Mouse (Mus musculus): ENCODE results near the gene Slc50a1. TPM values are rescaled to one million over a fixed set of nuclear protein-coding genes. Genes with fewer than 3 reads are reported as not detected.
A peak's percentile ranks its signal among the peaks of the same experiment; 100 is the strongest.

Gene Slc50a1
- polyA plus RNA-seq, 1 experiment from 2014 or later, result 60.2 TPM

DNA sequence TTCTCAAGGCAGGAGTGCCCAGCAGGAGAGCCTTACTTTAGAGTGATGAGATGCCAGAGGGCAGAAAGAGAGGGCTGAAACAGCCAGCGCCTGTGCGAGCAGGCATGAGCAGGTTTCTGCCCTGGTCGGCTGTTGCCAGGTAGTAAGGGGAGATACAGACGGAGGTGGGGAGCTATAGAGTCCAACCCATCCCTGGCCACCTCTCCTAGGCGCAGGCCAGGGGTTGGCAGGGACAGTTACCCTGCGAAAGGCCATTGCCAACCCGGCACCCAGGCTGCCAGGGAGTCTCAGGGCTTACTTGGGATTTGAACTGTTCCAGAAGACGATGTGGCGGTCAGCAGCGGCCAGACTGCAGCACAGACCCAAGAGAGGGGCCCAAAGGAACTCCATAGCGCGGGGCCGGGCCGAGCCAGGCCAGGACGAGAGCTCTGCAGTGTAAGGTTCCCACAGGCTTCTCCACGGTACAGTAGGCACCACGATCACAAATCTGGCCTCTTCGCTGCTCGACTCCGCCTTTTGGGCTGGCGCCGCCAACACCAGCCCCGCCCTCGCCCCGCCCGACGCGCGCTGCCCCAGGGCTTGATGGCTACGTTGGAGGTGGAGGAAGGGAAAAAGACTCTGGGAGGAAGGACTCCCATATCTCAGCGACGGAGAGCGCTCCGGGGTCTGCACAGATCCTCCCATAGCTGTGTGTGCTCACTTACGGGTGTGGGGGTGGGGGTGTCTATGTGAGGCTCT, 9.0 kb upstream of the Slc50a1 start:
- Histone ChIP-seq H3K36me3 (ENCODE audit: insufficient read depth) (peaks cover 15% of the 10 kb centered on the region), H3K9ac (peak overlapping the region; percentile 74), H3K9me3 (ENCODE audit: low read depth, low read length) (no peaks in the 10 kb centered on the region), H3K27me3 (ENCODE audit: insufficient read depth, low read length) (peaks cover 18% of the 10 kb centered on the region), H3K27ac (ENCODE audit: low read depth) (peak overlapping the region; percentile 94), H3K4me2 (peak overlapping the region; percentile 92), H3K4me3 (ENCODE audit: low read depth, low read length) (peak overlapping the region; percentile 61), H3K4me1 (ENCODE audit: insufficient read depth) (peaks cover 9% of the 10 kb centered on the region; the same call in 1 of the 2 replicates)
- WGBS, result under 1% methylated on average over 35 of the region's 35 CpGs
- DNase-seq (peak; percentile 93), ATAC-seq (ENCODE audit: insufficient read depth) (peak; percentile 76)
- TF ChIP-seq CTCF (IDR thresholded peaks at IDR 0.05; ENCODE audit: low read depth), result no peak

DNA sequence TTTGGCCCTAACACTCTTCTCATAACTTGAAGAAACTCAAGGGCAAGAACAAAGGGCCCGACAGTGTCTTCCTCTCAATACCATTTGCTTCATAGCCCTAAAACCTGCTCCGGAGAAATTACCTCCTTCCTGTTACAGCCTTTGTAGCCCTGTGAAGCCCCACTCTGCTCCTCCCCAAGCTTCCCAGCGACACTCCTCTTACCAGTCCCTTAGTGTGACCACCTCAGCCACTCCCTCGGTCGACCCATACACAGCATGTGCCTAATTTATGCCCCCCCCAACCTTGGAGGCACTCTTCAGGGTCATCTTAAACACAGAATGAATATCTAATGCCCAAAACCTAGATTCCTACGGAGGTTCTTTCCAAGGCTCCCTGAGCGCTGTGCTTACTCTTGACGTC, 8.3 kb upstream of the Slc50a1 start:
- Histone ChIP-seq H3K27me3 (ENCODE audit: insufficient read depth, low read length) (peaks cover 18% of the 10 kb centered on the region), H3K9me3 (ENCODE audit: low read depth, low read length) (no peaks in the 10 kb centered on the region), H3K9ac (peak overlapping the region; percentile 74), H3K4me3 (ENCODE audit: low read depth, low read length) (peak overlapping the region; percentile 61), H3K4me2 (peak overlapping the region; percentile 92), H3K27ac (ENCODE audit: low read depth) (peak overlapping the region; percentile 94), H3K36me3 (ENCODE audit: insufficient read depth) (peaks cover 15% of the 10 kb centered on the region), H3K4me1 (ENCODE audit: insufficient read depth) (peaks cover 9% of the 10 kb centered on the region; the same call in 1 of the 2 replicates)
- no peak for TF ChIP-seq CTCF (IDR thresholded peaks at IDR 0.05; ENCODE audit: low read depth)
- WGBS, result 13% methylated on average over 8 of the region's 8 CpGs
- ATAC-seq (ENCODE audit: insufficient read depth) (no peak), DNase-seq (no peak)

DNA sequence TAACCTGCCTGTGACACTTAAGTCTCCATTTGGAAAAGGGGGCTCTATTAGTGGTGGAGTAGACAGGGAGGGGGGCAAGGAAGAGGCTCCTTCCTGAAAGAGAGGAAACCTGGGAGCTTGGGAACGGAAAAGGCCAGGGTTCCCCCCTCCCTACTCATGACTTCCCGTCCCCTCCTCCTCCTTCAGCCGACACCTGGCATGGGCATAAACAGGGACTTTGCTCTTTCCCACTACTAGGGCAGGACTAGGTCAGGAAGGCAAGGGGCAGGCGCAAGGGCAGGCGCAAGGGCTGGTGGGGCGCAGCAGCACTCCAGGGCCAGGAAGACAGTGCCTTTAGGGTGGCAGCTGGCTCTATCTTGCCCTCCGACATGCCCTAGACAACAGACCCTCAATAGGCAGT, 7.7 kb upstream of the Slc50a1 start:
- peak overlapping the region; percentile 74 for H3K9ac ChIP-seq

DNA sequence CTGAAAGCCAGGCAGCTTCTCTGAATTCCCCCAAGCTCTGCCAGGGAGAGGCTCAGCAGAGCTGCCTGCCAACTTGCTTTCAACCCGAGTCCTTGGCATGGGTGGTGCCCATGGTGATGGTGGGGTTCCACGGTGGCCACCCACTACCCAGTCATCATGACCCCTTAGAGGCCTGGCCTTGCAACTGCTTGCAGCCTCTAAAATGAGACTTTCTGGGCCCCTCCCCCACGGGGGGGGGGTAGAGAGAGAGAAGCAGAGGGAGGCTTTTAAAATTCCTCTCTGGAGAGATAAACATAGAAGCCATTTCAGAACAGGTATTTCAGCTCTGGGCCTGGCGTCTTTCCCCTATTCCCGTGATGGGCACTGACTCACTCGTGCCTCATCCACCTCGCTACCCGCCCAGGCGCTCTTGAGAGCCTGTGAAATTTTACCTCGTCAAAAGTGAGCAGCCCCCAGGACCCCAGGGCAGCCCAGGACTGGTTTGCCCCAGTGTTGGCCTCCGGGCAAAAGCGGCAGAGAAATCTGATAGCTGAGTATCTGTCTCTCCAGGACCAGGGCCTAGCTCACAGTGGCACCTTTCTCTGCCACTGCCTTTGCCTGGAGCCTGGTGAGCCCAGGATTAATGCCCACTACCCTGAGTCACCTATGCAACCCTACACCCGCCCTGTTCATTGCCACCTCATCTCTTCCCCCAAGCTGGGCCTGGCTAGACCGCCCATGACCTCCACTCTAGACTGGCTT, 7.1 kb upstream of the Slc50a1 start:
- 0 out of 2 replicates have a peak, but pooled peaks have one; percentile 3 for TF ChIP-seq CTCF (IDR thresholded peaks at IDR 0.05; ENCODE audit: low read depth)
- Histone ChIP-seq H3K9me3 (ENCODE audit: low read depth, low read length) (no peaks in the 10 kb centered on the region), H3K9ac (peak overlapping the region; percentile 74), H3K27me3 (ENCODE audit: insufficient read depth, low read length) (peaks cover 18% of the 10 kb centered on the region), H3K4me1 (ENCODE audit: insufficient read depth) (peaks cover 9% of the 10 kb centered on the region; the same call in 1 of the 2 replicates), H3K27ac (ENCODE audit: low read depth) (peak overlapping the region; percentile 94), H3K4me2 (peak overlapping the region; percentile 92), H3K4me3 (ENCODE audit: low read depth, low read length) (peak overlapping the region; percentile 61), H3K36me3 (ENCODE audit: insufficient read depth) (peaks cover 16% of the 10 kb centered on the region)
- no peak for ATAC-seq (ENCODE audit: insufficient read depth)
- 26% methylated on average over 14 of the region's 14 CpGs for WGBS
- DNase-seq, result peak; percentile 63

More for the DNA sequence above, 7.7 kb upstream of the Slc50a1 start:
- ATAC-seq (ENCODE audit: insufficient read depth), result no peak
- Histone ChIP-seq H3K27ac (ENCODE audit: low read depth) (peak overlapping the region; percentile 94), H3K27me3 (ENCODE audit: insufficient read depth, low read length) (peaks cover 18% of the 10 kb centered on the region), H3K4me2 (peak overlapping the region; percentile 92), H3K4me1 (ENCODE audit: insufficient read depth) (peaks cover 9% of the 10 kb centered on the region; the same call in 1 of the 2 replicates), H3K4me3 (ENCODE audit: low read depth, low read length) (peak overlapping the region; percentile 61), H3K36me3 (ENCODE audit: insufficient read depth) (peaks cover 15% of the 10 kb centered on the region), H3K9me3 (ENCODE audit: low read depth, low read length) (no peaks in the 10 kb centered on the region)
- no peak for TF ChIP-seq CTCF (IDR thresholded peaks at IDR 0.05; ENCODE audit: low read depth)
- whole genome bisulfite sequencing, result 48% methylated on average over 7 of the region's 7 CpGs
- DNase-seq, result peak; percentile 51

DNA sequence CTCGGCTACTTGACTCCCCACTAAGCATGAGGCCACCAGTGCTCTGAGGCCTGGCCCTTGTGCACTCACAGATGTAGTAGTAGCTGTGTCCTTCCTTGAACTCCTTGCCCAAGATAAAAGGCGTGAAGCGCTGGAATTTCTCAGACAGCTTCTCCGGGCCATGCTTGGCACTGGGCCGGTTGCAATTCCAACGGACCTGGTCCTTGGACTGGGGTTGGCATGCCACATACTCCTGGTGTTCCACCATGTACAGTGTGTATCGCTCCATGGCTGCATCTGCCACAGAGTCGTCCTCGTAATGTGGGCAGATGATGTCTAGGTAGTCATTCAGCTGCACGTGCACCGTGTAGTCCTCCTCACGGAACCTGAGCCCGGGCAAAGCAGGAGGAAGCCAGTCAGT, 5.7 kb upstream of the Slc50a1 start:
- no peak for TF ChIP-seq CTCF (IDR thresholded peaks at IDR 0.05; ENCODE audit: low read depth)
- Histone ChIP-seq H3K36me3 (ENCODE audit: insufficient read depth) (peaks cover 28% of the 10 kb centered on the region), H3K4me1 (ENCODE audit: insufficient read depth) (peaks cover 11% of the 10 kb centered on the region; the same call in 1 of the 2 replicates), H3K27ac (ENCODE audit: low read depth) (no peak overlapping the region), H3K9me3 (ENCODE audit: low read depth, low read length) (no peaks in the 10 kb centered on the region), H3K27me3 (ENCODE audit: insufficient read depth, low read length) (peaks cover 11% of the 10 kb centered on the region), H3K9ac (no peak overlapping the region), H3K4me3 (ENCODE audit: low read depth, low read length) (no peak overlapping the region), H3K4me2 (no peak overlapping the region)
- 88% methylated on average over 13 of the region's 13 CpGs for WGBS
- ATAC-seq (ENCODE audit: insufficient read depth) (no peak), DNase-seq (no peak)

DNA sequence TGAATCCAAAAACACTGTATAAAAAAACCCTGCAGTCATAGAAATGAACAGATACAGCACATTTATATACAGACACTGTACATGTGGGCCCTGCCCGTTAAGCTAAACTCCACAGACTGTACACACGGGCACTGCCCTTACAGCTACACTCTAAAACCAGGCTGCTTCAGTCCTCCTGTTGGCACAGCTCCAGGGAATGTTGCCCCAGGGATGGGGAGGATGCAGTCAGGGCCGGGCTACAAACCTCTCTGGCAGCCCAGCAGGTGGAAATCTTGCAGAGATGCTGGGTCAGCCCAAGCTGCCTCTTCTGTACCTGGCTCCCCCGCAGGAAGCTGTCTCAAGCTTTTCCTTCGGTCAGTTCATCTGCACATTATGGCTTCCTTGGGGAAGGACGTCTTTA, 1.4 kb upstream of the Slc50a1 start:
- ATAC-seq (ENCODE audit: insufficient read depth) (no peak), DNase-seq (peak; percentile 58)
- Histone ChIP-seq H3K4me2 (no peak overlapping the region), H3K9ac (no peak overlapping the region), H3K36me3 (ENCODE audit: insufficient read depth) (peaks cover 43% of the 10 kb centered on the region), H3K27ac (ENCODE audit: low read depth) (no peak overlapping the region), H3K27me3 (ENCODE audit: insufficient read depth, low read length) (no peaks in the 10 kb centered on the region), H3K4me1 (ENCODE audit: insufficient read depth) (peaks cover 16% of the 10 kb centered on the region), H3K4me3 (ENCODE audit: low read depth, low read length) (no peak overlapping the region), H3K9me3 (ENCODE audit: low read depth, low read length) (no peaks in the 10 kb centered on the region)
- no peak for TF ChIP-seq CTCF (IDR thresholded peaks at IDR 0.05; ENCODE audit: low read depth)
- 61% methylated on average over 6 of the region's 6 CpGs for WGBS

DNA sequence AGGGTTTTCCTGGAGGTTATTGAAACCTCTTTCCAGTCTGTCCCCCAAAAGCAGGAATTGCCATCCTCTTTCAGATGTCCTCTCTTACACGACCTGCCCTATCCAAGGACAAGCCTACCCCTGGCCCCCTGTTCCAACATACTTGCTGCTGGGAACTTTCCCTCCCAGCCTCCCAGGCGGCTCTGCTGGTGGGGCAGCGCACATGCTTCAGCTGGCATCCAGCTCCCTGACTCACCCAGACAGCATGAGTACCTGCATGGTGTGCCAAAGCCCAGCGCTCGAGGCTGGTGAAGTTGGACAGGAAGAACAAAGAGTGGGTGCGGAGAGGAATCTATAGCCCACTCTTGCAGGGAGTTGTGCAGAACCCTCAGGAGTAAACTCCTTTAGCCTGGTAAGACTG, 521 bp upstream of the Slc50a1 start:
- peak overlapping the region; percentile 55 for H3K4me3 ChIP-seq (ENCODE audit: low read depth, low read length)
- peaks cover 13% of the 10 kb centered on the region for H3K4me1 ChIP-seq (ENCODE audit: insufficient read depth)
- no peak for TF ChIP-seq CTCF (IDR thresholded peaks at IDR 0.05; ENCODE audit: low read depth)
- no peaks in the 10 kb centered on the region for H3K9me3 ChIP-seq (ENCODE audit: low read depth, low read length)
- H3K27ac ChIP-seq (ENCODE audit: low read depth), result peak overlapping the region; percentile 89
- ATAC-seq (ENCODE audit: insufficient read depth) (no peak), DNase-seq (peak; percentile 21)
- H3K36me3 ChIP-seq (ENCODE audit: insufficient read depth), result peaks cover 39% of the 10 kb centered on the region
- H3K4me2 ChIP-seq, result peak overlapping the region; percentile 77
- H3K27me3 ChIP-seq (ENCODE audit: insufficient read depth, low read length), result no peaks in the 10 kb centered on the region
- WGBS, result 61% methylated on average over 6 of the region's 6 CpGs
- H3K9ac ChIP-seq, result peak overlapping the region; percentile 69
